Mouse (Mus musculus): Measurements from ENCODE around the gene Sag. TPM values are rescaled to one million over a fixed set of nuclear protein-coding genes. Genes with fewer than 3 reads are reported as not detected.

Gene Sag
- total and polyA plus RNA-seq, 2 experiments: 0.09 to 0.15 TPM

DNA sequence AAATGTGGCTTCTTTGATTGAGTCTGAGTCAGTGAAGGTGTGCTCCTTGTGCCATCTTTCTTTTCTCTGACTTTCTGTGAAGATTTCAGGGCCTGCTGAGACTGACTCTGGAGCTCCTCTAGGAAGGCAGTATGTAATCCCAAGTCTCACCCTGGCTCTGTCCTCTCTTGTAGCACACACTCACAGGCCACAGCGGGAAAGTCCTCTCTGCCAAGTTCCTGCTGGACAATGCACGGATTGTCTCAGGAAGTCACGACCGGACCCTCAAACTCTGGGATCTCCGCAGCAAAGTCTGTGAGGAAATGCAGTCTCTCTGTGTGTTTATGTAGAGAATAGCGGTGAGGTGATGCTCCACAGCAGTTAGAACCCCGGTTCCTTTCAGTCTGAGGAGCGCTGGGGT, 17.8 kb upstream of the Sag start:
- Histone ChIP-seq H3K9ac (ENCODE audit: low read depth, low read length) (no peak overlapping the region), H3K4me1 (ENCODE audit: control insufficient read depth, insufficient read depth, low read length) (peaks cover 2% of the 10 kb centered on the region; the same call in 1 of the 2 replicates), H3K27ac (replicated peaks; ENCODE audit: insufficient read depth, low read depth, low read length) (no peak overlapping the region), H3K36me3 (ENCODE audit: control insufficient read depth, insufficient read depth, low read length) (peaks cover 66% of the 10 kb centered on the region), H3K4me3 (ENCODE audit: insufficient read depth, low read depth, low read length) (no peak overlapping the region), H3K27me3 (ENCODE audit: control insufficient read depth, insufficient read depth, low read length) (no peaks in the 10 kb centered on the region), H3K79me2 (ENCODE audit: control insufficient read depth, insufficient read depth, low read length) (no peaks in the 10 kb centered on the region)
- DNase-seq (ENCODE audit: extremely low read depth, low read depth, low spot score): no peak
- TF ChIP-seq POLR2A (IDR thresholded peaks at IDR 0.05; ENCODE audit: extremely low read depth, insufficient read depth, low read length): no peak
- no peak for TF ChIP-seq CTCF (IDR thresholded peaks at IDR 0.05; ENCODE audit: low read depth, low read length)
- WGBS: 81% methylated on average over 8 of the region's 8 CpGs

- H3K36me3 ChIP-seq (ENCODE audit: control insufficient read depth, insufficient read depth, low read length): peaks cover 61% of the 10 kb centered on the region
- no peak overlapping the region for H3K9ac ChIP-seq (ENCODE audit: low read depth, low read length)
- H3K27me3 ChIP-seq (ENCODE audit: control insufficient read depth, insufficient read depth, low read length): no peaks in the 10 kb centered on the region
- no peak for DNase-seq (ENCODE audit: extremely low read depth, low read depth, low spot score)
- no peak overlapping the region for H3K4me3 ChIP-seq (ENCODE audit: insufficient read depth, low read depth, low read length)
- WGBS: 76% methylated on average over 7 of the region's 7 CpGs
- TF ChIP-seq CTCF (IDR thresholded peaks at IDR 0.05; ENCODE audit: low read depth, low read length): no peak
- no peak for TF ChIP-seq POLR2A (IDR thresholded peaks at IDR 0.05; ENCODE audit: extremely low read depth, insufficient read depth, low read length)
- no peaks in the 10 kb centered on the region for H3K79me2 ChIP-seq (ENCODE audit: control insufficient read depth, insufficient read depth, low read length)
- no peak overlapping the region for H3K27ac ChIP-seq (replicated peaks; ENCODE audit: insufficient read depth, low read depth, low read length)
- H3K4me1 ChIP-seq (ENCODE audit: control insufficient read depth, insufficient read depth, low read length): peaks cover 2% of the 10 kb centered on the region; the same call in 1 of the 2 replicates
Measured at GRCm38 (mm10) chr1:87786251-87786650, 17.2 kb upstream of the Sag start.

- 79% methylated on average over 8 of the region's 8 CpGs for WGBS
- Histone ChIP-seq H3K27ac (replicated peaks; ENCODE audit: insufficient read depth, low read depth, low read length) (no peak overlapping the region), H3K9ac (ENCODE audit: low read depth, low read length) (no peak overlapping the region), H3K36me3 (ENCODE audit: control insufficient read depth, insufficient read depth, low read length) (peaks cover 41% of the 10 kb centered on the region), H3K4me3 (ENCODE audit: insufficient read depth, low read depth, low read length) (no peak overlapping the region), H3K4me1 (ENCODE audit: control insufficient read depth, insufficient read depth, low read length) (peaks cover 2% of the 10 kb centered on the region; the same call in 1 of the 2 replicates), H3K27me3 (ENCODE audit: control insufficient read depth, insufficient read depth, low read length) (no peaks in the 10 kb centered on the region), H3K79me2 (ENCODE audit: control insufficient read depth, insufficient read depth, low read length) (no peaks in the 10 kb centered on the region)
- DNase-seq (ENCODE audit: extremely low read depth, low read depth, low spot score): no peak
- no peak for TF ChIP-seq CTCF (IDR thresholded peaks at IDR 0.05; ENCODE audit: low read depth, low read length)
- TF ChIP-seq POLR2A (IDR thresholded peaks at IDR 0.05; ENCODE audit: extremely low read depth, insufficient read depth, low read length): no peak
Measured at GRCm38 (mm10) chr1:87789665-87790064, 13.8 kb upstream of the Sag start.

DNA sequence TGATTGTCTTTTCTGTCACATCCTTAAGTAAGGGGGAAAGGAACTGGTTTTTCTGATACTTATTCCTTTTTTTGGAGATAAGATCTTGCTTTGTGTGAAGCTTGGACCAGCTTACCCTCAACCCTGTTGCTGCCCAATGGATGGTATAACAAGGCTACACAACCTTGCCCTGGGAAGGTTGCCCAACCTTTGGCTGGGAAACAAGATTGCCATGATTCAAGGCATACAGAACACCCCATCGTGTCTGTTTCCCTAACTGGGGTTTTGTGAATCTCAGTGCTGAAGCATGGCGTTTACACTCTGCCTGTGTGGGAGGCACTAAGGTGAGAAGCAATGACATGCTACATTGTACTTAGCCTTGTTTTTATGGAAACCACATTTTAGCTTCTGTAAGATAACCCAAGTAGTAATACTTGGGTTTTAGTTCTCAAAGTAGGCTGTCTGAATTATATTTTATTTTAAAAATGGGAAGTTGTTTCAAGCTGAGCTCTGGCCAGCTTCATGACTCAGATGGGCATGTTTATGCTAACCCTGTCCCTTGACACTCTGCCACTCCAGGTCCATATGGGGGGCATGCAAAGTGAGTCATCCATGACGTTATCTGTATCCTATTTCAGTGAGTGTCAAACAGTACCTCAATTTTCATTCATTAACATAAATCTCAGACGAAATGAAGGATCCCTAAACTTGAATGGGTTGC, 10.9 kb upstream of the Sag start:
- Histone ChIP-seq H3K36me3 (ENCODE audit: control insufficient read depth, insufficient read depth, low read length) (peaks cover 18% of the 10 kb centered on the region; the same call in 1 of the 2 replicates), H3K4me1 (ENCODE audit: control insufficient read depth, insufficient read depth, low read length) (peaks cover 7% of the 10 kb centered on the region), H3K27ac (replicated peaks; ENCODE audit: insufficient read depth, low read depth, low read length) (no peak overlapping the region), H3K4me3 (ENCODE audit: insufficient read depth, low read depth, low read length) (no peak overlapping the region), H3K79me2 (ENCODE audit: control insufficient read depth, insufficient read depth, low read length) (no peaks in the 10 kb centered on the region), H3K27me3 (ENCODE audit: control insufficient read depth, insufficient read depth, low read length) (no peaks in the 10 kb centered on the region), H3K9ac (ENCODE audit: low read depth, low read length) (no peak overlapping the region)
- peak; percentile 33 for DNase-seq (ENCODE audit: extremely low read depth, low read depth, low spot score)
- no peak for TF ChIP-seq CTCF (IDR thresholded peaks at IDR 0.05; ENCODE audit: low read depth, low read length)
- no peak for TF ChIP-seq POLR2A (IDR thresholded peaks at IDR 0.05; ENCODE audit: extremely low read depth, insufficient read depth, low read length)
- 65% methylated on average over 4 of the region's 4 CpGs for WGBS

DNA sequence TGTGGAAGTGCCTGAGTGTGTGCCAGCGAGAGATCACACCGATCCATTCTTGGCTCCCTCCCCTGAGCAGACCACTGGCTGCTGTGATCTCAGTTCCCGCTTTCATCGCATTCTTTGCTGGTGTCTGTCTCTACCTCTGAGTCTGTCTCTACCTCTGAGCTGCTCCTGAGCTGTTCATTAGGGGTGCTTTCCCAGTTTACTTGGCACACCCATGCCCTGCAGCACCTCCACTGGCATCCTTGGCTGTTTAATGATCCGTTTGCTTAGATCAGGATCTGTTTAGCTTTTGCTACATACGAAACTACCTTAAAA, 10.4 kb upstream of the Sag start:
- Histone ChIP-seq H3K79me2 (ENCODE audit: control insufficient read depth, insufficient read depth, low read length) (no peaks in the 10 kb centered on the region), H3K27ac (replicated peaks; ENCODE audit: insufficient read depth, low read depth, low read length) (no peak overlapping the region), H3K4me1 (ENCODE audit: control insufficient read depth, insufficient read depth, low read length) (peaks cover 12% of the 10 kb centered on the region), H3K9ac (ENCODE audit: low read depth, low read length) (no peak overlapping the region), H3K36me3 (ENCODE audit: control insufficient read depth, insufficient read depth, low read length) (peaks cover 15% of the 10 kb centered on the region; the same call in 1 of the 2 replicates), H3K4me3 (ENCODE audit: insufficient read depth, low read depth, low read length) (no peak overlapping the region), H3K27me3 (ENCODE audit: control insufficient read depth, insufficient read depth, low read length) (no peaks in the 10 kb centered on the region)
- WGBS: 81% methylated on average over 6 of the region's 6 CpGs
- TF ChIP-seq CTCF (IDR thresholded peaks at IDR 0.05; ENCODE audit: low read depth, low read length) (no peak), POLR2A (IDR thresholded peaks at IDR 0.05; ENCODE audit: extremely low read depth, insufficient read depth, low read length) (no peak)
- no peak for DNase-seq (ENCODE audit: extremely low read depth, low read depth, low spot score)

- no peaks in the 10 kb centered on the region for H3K79me2 ChIP-seq (ENCODE audit: control insufficient read depth, insufficient read depth, low read length)
- no peak for TF ChIP-seq CTCF (IDR thresholded peaks at IDR 0.05; ENCODE audit: low read depth, low read length)
- TF ChIP-seq POLR2A (IDR thresholded peaks at IDR 0.05; ENCODE audit: extremely low read depth, insufficient read depth, low read length): no peak
- peak; percentile 39 for DNase-seq (ENCODE audit: extremely low read depth, low read depth, low spot score)
- 53% methylated on average over 1 of the region's 1 CpGs for WGBS
- H3K4me1 ChIP-seq (ENCODE audit: control insufficient read depth, insufficient read depth, low read length): peaks cover 20% of the 10 kb centered on the region
- no peak overlapping the region for H3K4me3 ChIP-seq (ENCODE audit: insufficient read depth, low read depth, low read length)
- H3K9ac ChIP-seq (ENCODE audit: low read depth, low read length): no peak overlapping the region
- H3K27ac ChIP-seq (replicated peaks; ENCODE audit: insufficient read depth, low read depth, low read length): peak overlapping the region; percentile 61
- H3K27me3 ChIP-seq (ENCODE audit: control insufficient read depth, insufficient read depth, low read length): no peaks in the 10 kb centered on the region
- H3K36me3 ChIP-seq (ENCODE audit: control insufficient read depth, insufficient read depth, low read length): no peaks in the 10 kb centered on the region; the same call in 1 of the 2 replicates
Measured at GRCm38 (mm10) chr1:87797702-87798101, 5.8 kb upstream of the Sag start.

All from liver, adult 2 months (tissue).